Mouse (Mus musculus) olfactory bulb, adult 2 months (tissue): ENCODE results near the gene Bpifb1. TPM values are rescaled to one million over a fixed set of nuclear protein-coding genes. Genes with fewer than 3 reads are reported as not detected.

Source experiments
- H3K27ac ChIP-seq: fragments of 200-500 bp; 2 replicates; pipeline ENCODE4 v1.5.1; 2012; ENCODE audit warnings: low read depth, low read length; ENCODE audit not compliant: insufficient read depth
- H3K4me1 ChIP-seq: fragments of 200-500 bp; 2 replicates; pipeline ENCODE4 v1.6.1; 2012; ENCODE audit warnings: low read length; ENCODE audit not compliant: control insufficient read depth, insufficient read depth
- H3K4me3 ChIP-seq: fragments of 200-500 bp; 2 replicates; pipeline ENCODE4 v1.5.1; 2012; ENCODE audit warnings: mild to moderate bottlenecking, low read depth, low read length, moderate library complexity; ENCODE audit not compliant: insufficient read depth
- CTCF ChIP-seq: fragments of 200-500 bp; IDR thresholded peaks from 2 replicates; pipeline ENCODE4 v1.5.1; 2012; ENCODE audit warnings: low read depth, mild to moderate bottlenecking, low read length, moderate library complexity; ENCODE audit not compliant: insufficient read depth
- POLR2A ChIP-seq: fragments of 200-500 bp; IDR thresholded peaks from 2 replicates; pipeline ENCODE4 v1.6.1; 2012; ENCODE audit warnings: mild to moderate bottlenecking, low read depth, low read length, moderate library complexity; ENCODE audit not compliant: insufficient read depth
- WGBS: fragments of 180-500 bp; shearing (Covaris S2); methylation state at CpG from one replicate; pipeline ENCODE4 v1.1.7; 2018; 5-methylcytosine and 5-hydroxymethylcytosine counted together
- polyA plus RNA-seq: library from polyadenylated mRNA; stranded (reverse); fragments of >200 nt; gene quantifications from 2 replicates; pipeline ENCODE4 v1.2.4, GENCODE M21; 2012; ENCODE audit warnings: low replicate concordance; ENCODE audit not compliant: missing spikeins, insufficient read depth, insufficient read length

The Bpifb1 gene
- polyA plus RNA-seq, 1 experiment: not detected

DNA sequence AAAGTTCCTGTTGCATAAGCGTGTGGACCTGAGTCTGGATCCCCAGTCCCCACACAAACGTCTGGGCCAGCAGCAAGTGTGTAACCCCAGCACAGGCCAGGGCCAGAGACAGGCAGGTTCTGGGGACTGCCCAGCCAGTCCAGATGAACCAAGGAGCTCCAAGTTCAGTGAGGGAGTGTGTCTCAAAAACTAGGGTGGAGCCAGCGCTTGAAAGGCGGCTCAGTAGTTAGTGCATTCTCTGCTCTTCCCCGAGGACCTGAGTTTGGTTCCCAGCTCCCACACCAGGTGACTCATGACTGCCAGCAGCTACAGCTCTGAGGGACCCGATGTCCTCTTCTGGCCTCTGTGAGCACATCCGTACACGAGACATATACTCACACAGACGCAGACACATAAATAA lies 6.4 kb downstream of the Bpifb1 start:
- Histone ChIP-seq H3K4me3 (no peak overlapping the region), H3K27ac (no peak overlapping the region), H3K4me1 (no peaks in the 10 kb centered on the region)
- 92% methylated on average over 9 of the region's 9 CpGs for whole genome bisulfite sequencing
- TF ChIP-seq CTCF: no peak
- no peak for TF ChIP-seq POLR2A

DNA sequence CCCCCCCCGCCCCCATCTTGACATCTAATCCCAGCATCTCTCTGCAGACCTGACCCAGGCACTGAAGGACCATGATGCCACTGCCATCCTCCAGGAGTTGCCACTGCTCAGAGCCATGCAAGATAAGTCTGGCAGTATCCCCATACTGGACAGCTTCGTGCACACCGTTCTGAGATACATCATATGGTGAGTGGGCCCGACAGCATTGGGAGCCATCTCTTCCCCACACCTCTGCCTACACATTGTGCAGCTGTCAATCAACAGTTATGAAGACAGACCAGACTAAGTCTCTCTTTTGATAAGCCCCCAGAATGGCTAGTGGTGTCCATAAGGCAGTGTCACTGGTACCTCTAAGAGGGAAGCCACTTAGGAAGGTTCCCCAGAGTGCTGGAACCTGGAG lies 14.0 kb downstream of the Bpifb1 start:
- 84% methylated on average over 4 of the region's 4 CpGs for WGBS
- H3K27ac ChIP-seq: no peak overlapping the region
- H3K4me3 ChIP-seq: no peak overlapping the region
- H3K4me1 ChIP-seq: no peaks in the 10 kb centered on the region
- TF ChIP-seq CTCF: no peak

DNA sequence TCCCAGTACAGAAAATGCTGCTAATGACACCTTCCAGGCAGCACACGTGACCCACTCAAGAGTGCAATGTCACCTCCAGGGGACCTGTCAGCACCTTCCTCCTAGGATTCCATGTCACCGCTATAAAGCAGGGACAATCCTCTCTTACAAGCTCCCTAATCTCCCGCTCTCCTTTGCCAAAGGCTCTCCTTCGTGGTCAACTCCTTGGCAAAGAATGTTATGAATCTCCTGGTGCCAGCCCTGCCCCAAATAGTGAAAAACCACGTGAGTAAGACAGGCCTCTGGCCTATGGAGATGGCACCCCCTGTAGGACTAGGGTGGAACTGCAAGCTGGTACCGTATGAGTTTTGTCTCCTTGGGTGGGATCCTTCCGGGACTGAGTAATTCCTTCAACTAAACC lies 16.3 kb downstream of the Bpifb1 start:
- WGBS: 61% methylated on average over 7 of the region's 7 CpGs

DNA sequence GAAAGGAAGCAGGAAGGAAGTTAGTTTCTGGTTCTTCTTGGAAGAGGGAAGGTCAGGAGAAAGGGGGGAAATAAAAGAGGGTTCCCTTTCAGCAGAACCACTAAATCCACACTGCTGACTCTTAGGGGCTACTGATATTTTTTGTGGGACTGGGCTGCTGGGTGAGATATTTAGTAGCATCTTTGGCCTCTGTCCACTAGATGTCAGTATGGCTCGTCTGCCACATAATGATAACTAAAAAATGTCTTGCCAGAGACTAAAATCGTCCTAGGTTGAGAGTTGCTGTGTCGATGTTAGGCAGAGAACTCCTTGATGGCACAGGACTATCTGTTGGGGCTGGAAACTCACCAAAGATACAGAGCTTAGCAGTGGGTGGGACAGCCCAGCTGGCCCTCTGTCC lies 18.5 kb downstream of the Bpifb1 start:
- H3K4me1 ChIP-seq: no peaks in the 10 kb centered on the region

More for the DNA sequence above, 16.3 kb downstream of the Bpifb1 start:
- no peak for TF ChIP-seq POLR2A
- TF ChIP-seq CTCF: no peak
- no peak overlapping the region for H3K4me3 ChIP-seq
- H3K4me1 ChIP-seq: no peaks in the 10 kb centered on the region
- H3K27ac ChIP-seq: no peak overlapping the region

DNA sequence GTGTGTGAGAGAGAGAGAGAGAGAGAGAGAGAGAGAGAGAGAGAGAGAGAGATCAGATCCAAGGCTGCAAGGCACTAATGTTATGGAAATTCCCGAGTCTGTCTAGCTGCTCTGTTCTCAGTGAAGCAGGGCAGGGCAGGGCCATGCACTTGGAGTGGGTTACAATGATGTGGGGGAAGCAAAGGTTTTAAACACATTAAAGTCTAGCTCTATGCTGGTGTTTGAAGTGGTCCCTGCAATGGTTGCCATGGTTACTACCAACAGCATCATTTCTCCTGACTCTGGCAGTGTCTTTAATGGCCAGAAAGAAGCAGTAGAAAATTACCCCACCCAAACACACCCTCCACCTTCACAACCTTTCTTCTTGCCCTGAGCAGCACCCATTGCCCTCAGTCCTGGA lies 20.5 kb downstream of the Bpifb1 start:
- no peak overlapping the region for H3K27ac ChIP-seq
- no peak for TF ChIP-seq CTCF
- TF ChIP-seq POLR2A: no peak
- WGBS: 44% methylated on average over 1 of the region's 1 CpGs
- no peaks in the 10 kb centered on the region for H3K4me1 ChIP-seq
- no peak overlapping the region for H3K4me3 ChIP-seq

More for the DNA sequence above, 18.5 kb downstream of the Bpifb1 start:
- TF ChIP-seq POLR2A (no peak), CTCF (no peak)
- Histone ChIP-seq H3K27ac (no peak overlapping the region), H3K4me3 (no peak overlapping the region)
- WGBS: 6% methylated on average over 3 of the region's 3 CpGs

DNA sequence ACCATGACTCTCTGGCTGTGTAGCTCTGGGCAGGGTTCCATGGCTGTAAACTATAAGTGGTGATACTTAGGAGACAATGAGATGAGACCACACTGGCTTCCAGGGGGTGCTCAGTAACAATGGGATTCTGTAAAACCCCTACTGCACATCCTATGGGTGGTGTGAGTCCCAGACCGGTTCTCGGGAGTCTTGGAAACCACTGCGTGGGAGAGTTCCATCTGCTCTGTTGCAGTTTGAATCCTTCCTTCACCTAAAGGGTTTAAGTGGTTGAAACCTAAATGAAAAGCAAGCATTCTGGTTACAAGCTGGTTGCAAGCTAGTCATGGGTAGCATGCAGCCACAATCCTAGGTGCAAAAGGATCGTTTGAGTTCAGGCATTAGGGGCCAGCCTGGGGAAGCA lies 21.3 kb downstream of the Bpifb1 start:
- no peak overlapping the region for H3K4me3 ChIP-seq
- H3K4me1 ChIP-seq: no peaks in the 10 kb centered on the region
- H3K27ac ChIP-seq: no peak overlapping the region
- WGBS: 85% methylated on average over 4 of the region's 4 CpGs
- TF ChIP-seq POLR2A (no peak), CTCF (no peak)

DNA sequence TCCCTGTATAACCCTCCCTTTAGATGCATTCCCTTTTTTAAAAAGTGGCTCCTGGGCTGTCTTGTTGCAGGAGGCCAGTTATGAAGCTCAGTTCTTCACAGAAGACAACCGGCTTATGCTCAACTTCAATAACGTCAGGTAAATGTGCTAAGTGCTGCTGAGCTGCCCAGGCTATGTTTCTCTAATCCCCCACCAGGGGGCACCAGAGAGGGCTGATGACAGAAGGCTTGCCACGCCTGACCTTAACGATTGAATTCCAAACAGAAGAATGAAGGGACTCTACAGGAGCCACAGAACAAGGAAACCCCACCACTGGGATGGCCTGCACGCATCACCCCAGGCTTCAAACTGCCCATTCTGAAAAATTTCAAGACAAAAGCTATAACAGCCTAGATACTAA lies 24.6 kb downstream of the Bpifb1 start:
- no peak for TF ChIP-seq POLR2A
- TF ChIP-seq CTCF: peak; percentile 32; the same call in 1 of the 2 replicates
- Histone ChIP-seq H3K4me1 (no peaks in the 10 kb centered on the region), H3K4me3 (no peak overlapping the region), H3K27ac (no peak overlapping the region)
- WGBS: 20% methylated on average over 5 of the region's 5 CpGs

DNA sequence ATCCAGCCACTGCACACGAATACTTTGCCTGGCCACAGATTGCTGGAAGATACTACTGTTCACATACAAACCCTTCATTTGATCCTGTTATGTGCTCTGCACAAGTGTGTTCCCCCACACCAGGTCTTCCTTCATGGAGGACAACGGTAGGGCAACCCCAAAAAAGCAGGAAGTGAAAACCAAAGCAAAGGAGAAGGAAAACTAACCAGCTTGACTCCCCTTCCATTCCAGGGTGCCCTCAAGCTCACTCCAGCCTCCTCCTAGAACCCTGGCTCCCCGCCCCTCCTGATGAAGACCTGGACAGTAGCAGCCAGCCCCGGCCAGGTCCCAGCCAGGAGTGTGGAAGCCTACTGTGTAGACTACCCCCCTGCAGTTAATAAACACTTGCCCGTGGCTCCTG lies 29.3 kb downstream of the Bpifb1 start:
- WGBS: 91% methylated on average over 5 of the region's 5 CpGs
- H3K4me3 ChIP-seq: no peak overlapping the region
- TF ChIP-seq POLR2A (no peak), CTCF (no peak)
- peaks cover 10% of the 10 kb centered on the region for H3K4me1 ChIP-seq
- H3K27ac ChIP-seq: no peak overlapping the region

DNA sequence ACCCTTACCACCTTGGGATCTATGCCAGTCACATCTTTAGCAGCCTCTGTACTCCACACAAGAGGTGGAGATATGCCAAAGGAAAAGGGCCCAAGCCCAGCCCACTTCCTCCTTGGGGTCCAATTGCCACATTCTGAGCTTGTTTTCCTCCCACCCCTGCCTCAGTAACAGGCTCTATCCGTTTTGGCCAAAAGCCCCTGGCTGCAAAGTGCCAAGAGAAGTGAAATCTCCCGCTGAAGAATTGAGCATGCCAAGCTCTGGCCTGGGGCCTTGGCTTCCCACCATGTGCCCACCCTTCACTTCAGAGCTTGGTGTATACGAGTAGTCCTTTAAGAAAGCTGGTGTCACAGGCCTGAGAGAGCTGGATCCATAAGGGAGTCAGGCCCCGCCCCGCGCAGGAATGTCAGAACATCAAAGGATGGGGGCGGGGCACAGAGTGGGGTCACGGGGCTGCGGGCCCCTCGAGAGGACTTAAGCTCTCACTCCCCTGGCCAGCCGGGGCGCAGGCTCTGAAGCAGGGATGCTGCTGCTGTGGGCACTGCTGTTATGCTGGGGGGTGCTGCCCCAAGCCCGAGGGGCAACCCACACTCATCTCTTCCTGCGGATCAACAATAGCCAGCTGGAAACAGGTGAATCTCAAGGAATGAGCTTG lies 32.8 kb downstream of the Bpifb1 start, which contains the start of gene Bpifb5:
TSS of gene Bpifb5 (plus strand) at position 478 of the 652 bp plus-strand sequence.
- 13% methylated on average over 14 of the region's 14 CpGs for WGBS
- TF ChIP-seq POLR2A: no peak
- TF ChIP-seq CTCF: no peak
- peaks cover 10% of the 10 kb centered on the region for H3K4me1 ChIP-seq
- H3K27ac ChIP-seq: no peak within 1 kb of the TSS
- no peak within 1 kb of the TSS for H3K4me3 ChIP-seq

DNA sequence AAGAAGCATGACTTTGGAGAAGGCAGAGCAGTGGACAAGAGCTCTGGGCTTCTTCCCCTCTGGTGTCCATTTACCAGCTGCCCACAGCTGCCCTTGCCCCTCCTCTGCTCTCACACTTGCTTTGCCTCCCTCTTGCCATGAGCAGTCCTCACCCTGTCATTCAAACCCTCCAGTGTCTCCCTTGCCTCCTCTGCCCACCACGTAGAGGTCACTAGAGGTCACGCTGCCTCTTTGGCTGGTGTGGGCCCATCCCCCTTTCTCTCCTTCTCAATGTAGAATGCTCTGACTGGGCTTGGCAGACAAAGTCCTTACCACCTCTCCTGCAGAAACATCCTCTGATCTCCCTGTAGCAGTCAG lies 33.3 kb downstream of the Bpifb1 start:
- Histone ChIP-seq H3K27ac (no peak overlapping the region), H3K4me3 (no peak overlapping the region), H3K4me1 (peaks cover 10% of the 10 kb centered on the region)
- no peak for TF ChIP-seq CTCF
- no peak for TF ChIP-seq POLR2A
- WGBS: 57% methylated on average over 2 of the region's 2 CpGs
